Mouse (Mus musculus): ENCODE measurements at regions not wholly inside any gene's neighbourhood (a gene's known extent, or its start where the extent isn't known, plus 50 kb on each side); places are given as distances from the start of the nearest gene placed in this dataset.

- DNase-seq = no peak
Observed at GRCm38 (mm10) chr19:45288722-45289121, 53.1 kb upstream of the Lbx1 start.

GRCm38 (mm10) chr19:45297812-45298211 lies 62.2 kb upstream of the Lbx1 start:
- DNase-seq = no peak

GRCm38 (mm10) chr19:45299341-45299740 lies 63.7 kb upstream of the Lbx1 start:
- no peak for DNase-seq

- DNase-seq = no peak
Observed at GRCm38 (mm10) chr19:45299768-45300167, 63.8 kb upstream of the Btrc start.

GRCm38 (mm10) chr19:45300691-45301431 lies 62.7 kb upstream of the Btrc start:
- peak; percentile 32 for DNase-seq

GRCm38 (mm10) chr19:45301432-45301732 lies 62.2 kb upstream of the Btrc start:
- no peak for DNase-seq

- DNase-seq = no peak
Observed at GRCm38 (mm10) chr19:45301733-45302547, 61.6 kb upstream of the Btrc start.

- no peak for DNase-seq
Observed at GRCm38 (mm10) chr19:45302548-45303241, 60.8 kb upstream of the Btrc start.

GRCm38 (mm10) chr19:45304538-45304937 lies 59.0 kb upstream of the Btrc start:
- DNase-seq = no peak

GRCm38 (mm10) chr19:45307299-45308275 lies 55.9 kb upstream of the Btrc start:
- DNase-seq = no peak

- DNase-seq = peak; percentile 43
Observed at GRCm38 (mm10) chr19:45308676-45309275, 54.8 kb upstream of the Btrc start.

- no peak for DNase-seq
Observed at GRCm38 (mm10) chr19:45310291-45310881, 53.1 kb upstream of the Btrc start.

GRCm38 (mm10) chr19:45310944-45311603 lies 52.5 kb upstream of the Btrc start:
- DNase-seq = peak; percentile 75

- DNase-seq = no peak
Observed at GRCm38 (mm10) chr19:45311831-45312537, 51.5 kb upstream of the Btrc start.

GRCm38 (mm10) chr19:45312713-45313365 lies 50.7 kb upstream of the Btrc start:
- DNase-seq = no peak
